Mouse (Mus musculus): ENCODE measurements around the gene 1190002N15Rik.

The 1190002N15Rik gene

DNA sequence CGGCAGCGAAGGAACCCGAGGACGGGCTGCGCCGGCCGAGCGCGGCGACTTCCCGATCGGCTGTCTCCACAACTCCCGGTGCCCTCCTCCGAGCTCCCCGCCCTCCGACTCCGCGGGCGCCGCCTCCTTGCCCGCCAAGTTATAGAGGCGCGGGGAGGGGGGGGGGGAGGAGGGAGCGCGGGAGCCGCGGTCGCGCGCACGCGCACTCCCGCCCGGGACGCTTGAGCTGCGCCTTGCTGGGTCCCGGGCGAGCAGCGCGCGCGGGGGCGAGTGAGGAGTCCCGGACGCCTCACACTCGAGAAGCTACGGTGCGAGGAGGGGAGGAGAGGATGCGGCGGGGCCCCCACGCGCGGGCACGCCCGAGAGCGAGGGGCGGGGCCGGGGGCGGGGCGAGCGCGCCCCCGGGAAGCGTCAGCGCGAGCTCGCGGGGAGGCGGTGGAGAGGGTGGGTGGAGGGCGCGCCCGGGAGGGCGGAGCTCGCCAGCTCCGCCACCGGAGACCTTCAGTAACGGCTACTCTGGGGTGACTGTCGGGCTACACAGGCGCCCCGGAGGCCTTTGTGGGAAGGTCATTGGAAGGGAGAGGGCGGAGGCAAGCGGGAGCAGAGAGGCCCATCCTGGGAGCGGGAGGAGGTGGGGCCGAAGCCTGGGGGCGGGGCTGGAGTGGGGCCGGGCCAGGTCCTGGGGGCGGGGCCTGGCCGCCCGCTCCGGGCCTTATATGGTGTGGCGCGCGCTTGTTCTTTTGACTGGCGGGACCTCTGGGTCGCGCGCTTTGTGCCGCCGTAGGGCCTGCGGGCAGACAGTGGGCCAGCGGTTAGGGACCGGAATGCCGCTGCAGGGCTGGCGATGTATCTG, at the start of gene 1190002N15Rik:
Gene 1190002N15Rik (minus strand): TSS at position 112 of the 853 bp plus-strand sequence.
- peak; percentile 96 for DNase-seq (ENCODE audit: low read depth)

DNA sequence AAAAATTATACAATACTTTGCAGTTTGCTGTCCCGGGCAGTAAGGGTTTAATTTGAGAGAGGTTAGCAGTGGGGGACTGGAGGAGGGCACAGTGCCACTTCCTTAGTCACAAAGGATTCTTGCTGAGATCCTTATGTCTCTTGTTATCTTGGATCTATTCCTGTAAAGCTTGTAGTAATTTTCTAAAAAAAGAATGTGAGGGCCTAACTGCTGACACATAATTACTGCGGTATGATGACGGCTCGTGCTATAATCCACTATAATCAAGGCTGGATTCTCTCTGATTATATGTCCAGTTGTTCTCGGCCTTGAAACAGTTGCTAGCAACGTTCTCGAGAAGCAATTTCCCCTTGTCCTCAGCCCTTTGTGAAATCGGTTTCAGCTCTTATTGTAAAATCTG, 44.4 kb upstream of the 1190002N15Rik start:
- no peak for DNase-seq (ENCODE audit: low read depth)

DNA sequence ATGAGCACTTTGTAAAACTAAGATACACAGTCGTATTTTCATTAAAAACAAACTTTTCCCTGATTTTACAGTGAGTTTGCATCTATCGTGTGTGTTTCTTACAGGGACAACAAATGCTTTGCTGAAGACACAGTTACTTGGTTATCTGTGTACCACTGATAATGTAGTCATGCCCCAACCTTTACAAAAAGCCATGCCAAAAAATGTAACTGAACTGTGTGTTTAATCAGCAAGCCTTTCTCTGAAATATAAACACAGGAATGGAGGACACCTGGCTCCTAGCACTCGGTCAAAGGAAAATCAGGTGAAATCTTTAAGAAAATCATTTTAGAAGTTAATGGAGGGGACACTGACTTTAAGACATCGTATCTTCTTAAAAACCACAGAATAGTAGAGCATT, 43.8 kb upstream of the 1190002N15Rik start:
- DNase-seq (ENCODE audit: low read depth): no peak

DNA sequence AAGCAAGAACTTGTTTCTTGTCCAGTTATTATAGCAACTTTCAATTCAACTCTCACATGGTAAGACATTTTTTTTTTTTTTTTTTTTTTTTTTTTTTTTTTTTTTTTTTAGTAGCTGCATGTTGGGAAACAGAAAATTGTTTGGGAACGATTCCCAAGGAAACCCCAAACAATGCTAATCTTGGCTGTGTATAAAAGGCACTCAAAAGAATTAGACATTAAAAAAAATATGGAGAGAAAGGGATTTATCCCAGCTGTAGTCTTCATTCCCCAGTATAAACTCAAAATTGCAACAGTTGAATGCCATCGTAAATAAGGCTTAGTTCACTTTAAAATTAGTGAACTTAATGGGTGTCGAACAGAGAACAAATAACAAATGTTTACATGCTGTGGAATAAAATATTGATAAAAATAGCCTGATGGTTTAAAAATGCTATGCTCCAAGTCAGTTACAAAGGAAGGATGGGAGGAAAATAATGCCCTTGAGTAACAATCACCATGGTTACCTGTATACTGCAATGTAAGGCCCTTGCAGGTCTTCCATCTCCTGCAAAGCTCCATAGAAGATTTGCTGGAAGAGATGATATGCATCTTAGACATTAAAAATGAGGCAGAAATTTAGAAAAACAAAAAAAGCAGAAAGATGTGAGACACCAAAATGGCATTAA, 42.3 kb upstream of the 1190002N15Rik start:
- DNase-seq (ENCODE audit: low read depth): no peak

DNA sequence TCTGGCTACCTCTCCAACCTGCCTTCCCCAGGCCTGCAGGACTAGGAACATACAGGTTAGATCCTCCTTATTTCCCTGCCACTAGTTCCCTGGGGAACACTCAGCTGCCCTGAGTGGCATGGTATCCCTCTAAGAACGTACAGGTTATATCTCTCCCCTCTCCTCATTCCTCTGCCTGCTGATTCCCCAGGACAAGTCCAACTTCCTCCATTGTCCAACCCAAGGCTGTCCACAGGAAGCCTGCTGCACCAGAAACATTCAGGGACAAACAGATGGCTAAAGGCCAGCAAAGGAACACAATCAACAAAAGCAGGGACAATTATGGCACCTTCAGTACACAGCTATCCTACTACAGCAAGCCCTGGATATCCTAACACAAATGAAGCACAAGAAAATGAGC, 33.9 kb upstream of the 1190002N15Rik start:
- DNase-seq (ENCODE audit: low read depth): no peak

DNA sequence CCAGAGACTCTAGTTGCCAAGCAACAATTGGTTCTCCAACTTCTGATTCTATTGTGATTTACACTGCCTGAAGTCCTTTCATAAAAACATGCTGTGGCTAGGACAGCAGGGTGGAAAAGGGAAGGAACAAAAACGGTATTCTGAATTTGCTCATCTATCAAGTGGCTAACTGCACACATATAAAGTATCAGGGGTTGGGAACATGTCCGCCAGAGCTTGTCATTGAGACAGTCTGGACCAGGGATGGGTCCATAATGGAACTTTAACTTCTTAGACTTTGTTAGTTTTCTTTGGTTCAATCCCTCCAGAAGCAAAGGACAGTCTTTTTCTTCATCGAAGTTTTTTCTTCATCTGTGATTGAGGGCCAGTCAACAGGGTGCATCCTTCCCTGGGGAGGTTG, 30.5 kb upstream of the 1190002N15Rik start:
- no peak for DNase-seq (ENCODE audit: low read depth)

DNA sequence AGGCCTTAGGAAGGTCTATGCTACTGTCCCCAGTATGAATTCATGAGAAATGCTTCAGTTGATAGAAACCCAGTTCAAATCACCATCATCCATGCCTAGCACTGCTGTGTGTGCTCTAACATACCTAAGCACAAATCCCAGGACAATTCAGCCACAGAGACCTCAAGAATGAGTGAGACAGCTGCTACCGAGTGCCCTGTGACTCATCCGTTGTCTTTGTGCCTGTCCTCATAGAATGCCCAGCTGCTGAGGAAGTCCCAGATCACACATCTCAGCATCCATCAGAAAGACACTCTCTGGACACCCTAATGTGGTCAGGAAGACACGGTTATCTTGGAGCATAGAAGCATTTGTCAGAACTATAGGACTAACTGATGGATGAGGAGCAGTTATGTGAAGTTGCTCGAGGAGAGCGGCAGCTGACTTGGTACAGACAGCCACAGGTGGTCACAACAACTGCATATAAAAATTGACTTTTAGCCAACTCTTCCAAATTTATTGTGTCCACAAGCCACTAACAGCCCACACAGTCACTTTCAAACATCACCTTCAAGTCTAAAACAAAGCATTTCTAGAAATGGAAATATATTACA, 29.9 kb upstream of the 1190002N15Rik start:
- DNase-seq (ENCODE audit: low read depth): no peak

DNA sequence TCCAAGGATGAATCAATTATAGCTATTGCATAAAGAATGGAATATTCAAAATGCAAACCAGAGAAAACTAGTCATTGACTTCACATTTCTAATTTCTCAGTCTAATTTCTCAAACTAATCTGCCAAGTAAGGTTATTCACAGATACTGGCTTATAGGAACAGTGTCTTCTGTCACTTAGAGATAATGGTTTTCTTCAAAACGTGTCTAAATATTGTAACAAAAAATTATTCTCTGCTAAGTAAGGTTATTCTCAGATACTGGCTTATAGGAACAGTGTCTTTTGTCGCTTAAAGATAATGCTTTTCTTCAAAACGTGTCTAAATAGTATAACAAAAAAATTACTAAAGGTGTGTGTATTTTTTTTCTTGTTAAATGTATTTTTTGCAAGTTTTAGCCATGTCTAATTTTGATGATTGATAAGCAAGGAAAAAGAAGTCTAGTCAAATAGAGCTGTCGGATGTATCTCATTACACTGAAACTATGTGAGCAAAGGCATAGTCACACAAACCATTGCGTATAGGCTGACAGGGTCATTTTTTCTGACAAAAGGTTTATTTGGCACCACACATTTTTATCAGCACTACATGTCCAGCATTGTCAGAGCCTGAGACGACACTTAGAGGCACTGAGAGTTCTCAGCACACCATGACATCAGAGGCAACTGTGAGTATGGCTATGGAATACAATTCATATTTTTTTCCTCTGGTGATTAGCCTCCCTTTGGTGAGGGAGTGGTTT, 19.1 kb upstream of the 1190002N15Rik start:
- DNase-seq (ENCODE audit: low read depth): no peak

DNA sequence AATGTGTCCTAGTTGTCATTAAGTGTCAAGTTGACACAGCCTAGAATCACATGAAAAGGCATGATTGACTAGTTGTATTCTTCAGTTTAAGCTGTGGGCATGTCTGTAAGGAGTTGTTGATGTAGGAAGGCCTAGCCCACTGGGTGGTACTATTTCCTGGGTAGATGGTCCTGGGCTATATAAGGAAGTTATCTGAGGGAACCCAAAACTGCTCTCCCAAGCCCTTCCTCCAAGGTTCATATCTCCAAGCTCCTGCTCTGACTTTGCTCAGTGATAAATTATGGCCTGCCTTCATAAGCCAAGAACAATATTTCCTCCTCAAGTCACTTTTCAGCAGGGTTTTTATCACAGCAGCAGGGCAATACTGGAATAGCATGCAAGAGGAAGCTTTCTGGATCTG, 18.4 kb upstream of the 1190002N15Rik start:
- no peak for DNase-seq (ENCODE audit: low read depth)

DNA sequence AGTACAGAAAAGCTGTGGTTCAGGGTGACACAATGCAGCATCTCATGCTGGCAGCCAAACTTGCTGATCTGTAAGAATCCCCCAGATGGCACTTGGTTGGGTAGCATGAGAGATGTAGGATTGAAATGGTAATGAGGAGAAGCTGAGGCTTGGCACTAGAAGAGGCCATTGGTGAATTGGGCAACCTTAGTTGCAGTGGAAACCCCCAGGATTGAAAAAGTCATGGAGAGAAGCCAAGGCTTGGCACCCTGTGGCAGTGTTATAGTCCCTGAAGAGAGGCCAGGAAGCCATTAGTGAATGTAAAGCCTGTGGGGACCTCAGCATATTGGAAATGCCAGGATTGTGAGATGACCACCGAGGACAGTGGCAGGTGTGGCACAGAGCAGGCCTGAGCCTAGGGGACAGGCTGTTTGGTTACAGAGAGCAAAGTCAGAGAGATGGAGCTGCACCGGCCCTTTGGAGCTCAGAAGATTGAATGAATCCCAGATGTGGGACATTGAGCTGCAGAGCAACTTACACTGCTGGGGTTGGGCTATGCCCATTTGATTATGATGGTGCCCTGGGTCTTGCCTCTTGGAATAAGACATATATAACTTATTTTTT, 12.7 kb upstream of the 1190002N15Rik start:
- DNase-seq (ENCODE audit: low read depth): no peak

DNA sequence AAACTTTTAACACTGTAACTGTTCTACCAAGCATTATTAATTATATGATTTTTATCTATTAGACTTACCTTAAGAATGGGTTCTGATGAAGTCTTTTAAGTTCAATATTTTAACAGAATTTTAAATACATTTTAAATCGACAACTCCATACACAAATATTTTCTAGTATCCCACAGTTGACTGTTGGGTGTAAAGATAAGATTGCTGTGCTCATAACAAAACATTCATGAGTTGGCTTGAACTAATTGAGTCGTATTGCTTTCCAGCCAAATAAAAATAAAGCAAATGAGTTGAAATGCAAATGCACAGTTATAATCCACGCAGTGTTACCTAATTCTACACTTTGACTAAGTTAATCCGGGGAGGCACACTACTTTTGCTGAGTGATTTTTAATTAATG, 6.0 kb upstream of the 1190002N15Rik start:
- DNase-seq (ENCODE audit: low read depth): no peak

DNA sequence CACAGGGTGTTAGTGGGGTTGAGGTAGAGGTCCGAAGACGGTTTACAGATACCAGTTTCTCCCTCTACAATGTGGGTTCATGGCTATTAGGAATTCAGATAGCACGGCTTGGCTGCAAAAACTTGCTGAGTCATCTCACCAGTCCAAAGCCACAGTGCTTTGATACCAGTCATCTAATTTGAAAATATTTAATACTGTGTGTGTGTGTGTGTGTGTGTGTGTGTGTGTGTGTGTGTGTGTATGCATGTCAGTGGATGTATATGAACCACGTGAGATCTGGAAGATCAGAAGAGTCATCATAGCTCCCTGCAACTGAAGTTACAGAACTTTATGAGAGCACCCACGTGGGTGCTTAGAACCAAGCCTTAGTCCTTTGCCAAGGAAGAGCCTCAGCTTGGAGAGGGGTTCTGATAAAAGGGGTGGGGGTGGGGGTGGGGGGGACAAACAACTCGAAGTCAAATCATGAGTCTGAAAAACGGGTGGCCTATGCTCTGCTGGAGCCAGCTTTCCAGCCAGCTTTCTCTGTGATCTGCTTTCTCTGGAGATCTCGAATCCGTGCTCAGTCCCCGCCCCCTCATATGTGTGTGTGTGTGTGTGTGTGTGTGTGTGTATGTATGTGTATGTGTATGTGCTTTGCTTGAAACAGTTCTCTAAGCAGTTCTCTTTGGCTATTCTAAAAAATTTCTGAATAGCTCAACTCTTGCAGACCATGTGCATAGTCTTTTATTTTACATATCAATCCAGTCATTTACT, 2.6 kb upstream of the 1190002N15Rik start:
- no peak for DNase-seq (ENCODE audit: low read depth)

DNA sequence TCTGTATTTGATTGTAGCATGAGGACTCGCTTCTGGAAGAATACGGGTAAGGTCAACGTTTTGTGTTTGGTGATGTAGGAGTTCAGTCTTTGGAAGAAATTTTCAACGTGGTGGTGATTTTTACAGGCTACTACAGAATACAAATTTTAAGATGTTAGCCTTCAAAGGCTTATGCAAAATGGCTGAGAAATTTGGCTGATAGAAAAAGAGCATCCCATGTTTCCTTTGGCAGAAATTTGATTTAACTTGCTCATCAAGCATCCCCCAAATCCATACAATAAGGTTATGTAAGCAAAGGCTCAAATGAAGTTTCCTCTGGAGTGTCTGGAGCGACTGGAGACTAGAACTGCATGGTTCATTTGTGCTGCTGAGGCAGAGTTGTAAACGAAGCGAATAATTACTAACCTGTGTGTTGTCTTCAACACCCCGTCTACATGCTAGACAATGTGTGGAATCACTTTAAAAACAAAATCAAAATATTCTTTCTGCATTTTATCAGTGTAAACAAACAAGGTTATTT, 1.5 kb upstream of the 1190002N15Rik start:
- DNase-seq (ENCODE audit: low read depth): no peak

DNA sequence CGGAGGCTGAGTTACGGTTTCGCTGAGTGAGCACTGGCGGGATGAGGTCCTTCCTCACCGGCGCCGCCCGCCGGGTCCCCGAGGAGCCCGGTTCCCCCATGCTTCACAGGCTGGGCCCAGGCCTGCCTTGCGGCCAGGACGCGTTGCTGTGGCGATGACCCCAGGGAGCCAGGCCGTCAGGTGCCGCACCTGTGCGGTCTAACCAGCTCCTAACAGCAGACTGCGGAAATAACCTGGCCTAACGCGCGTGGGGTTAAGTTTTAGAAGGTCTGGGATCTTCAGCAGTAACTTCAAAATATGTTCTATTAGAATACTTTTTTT, 902 bp upstream of the 1190002N15Rik start:
- no peak for DNase-seq (ENCODE audit: low read depth)

DNA sequence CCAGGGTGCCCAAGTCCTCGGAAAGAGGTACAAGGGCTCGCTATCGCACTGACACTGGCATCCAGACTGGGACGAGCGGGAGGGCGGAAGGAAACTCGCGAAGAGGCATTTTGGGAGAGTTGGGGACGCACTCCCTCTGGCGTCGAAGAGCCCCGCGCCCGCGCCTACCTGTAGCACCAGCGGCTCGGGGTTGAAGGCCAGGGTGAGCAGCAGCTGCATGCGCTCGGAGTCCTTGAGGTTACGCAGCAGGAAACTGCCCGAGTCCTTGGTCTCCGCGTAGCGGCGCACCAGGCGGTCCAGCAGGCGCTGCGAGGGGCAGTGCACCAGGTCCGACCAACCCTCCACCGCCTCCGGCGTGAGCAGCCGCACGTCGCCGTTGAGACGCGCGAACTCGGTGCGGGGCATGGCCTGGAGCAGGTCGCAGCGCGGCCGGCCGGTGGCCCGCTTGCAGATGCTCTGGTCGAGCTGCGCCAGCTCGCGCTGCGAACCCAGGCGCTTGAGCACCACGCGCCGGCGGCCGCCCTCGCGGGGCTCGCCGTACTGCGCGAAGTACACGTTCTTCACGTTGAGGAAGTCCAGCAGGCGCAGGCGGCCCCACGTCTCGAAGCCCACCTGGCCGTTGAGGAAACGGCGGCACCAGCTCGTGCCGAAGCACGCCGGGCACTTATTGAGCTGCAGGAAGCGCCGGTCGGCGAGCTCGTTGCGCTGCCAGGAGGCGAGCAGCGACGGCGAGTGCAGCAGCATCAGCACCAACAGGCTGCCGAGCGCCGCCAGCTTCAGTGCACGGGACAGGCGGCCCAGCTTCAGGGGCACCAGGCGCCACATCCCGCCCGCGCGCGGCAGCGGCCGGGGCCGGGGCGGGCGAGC, 597 bp downstream of the 1190002N15Rik start:
- DNase-seq (ENCODE audit: low read depth): peak; percentile 81

DNA sequence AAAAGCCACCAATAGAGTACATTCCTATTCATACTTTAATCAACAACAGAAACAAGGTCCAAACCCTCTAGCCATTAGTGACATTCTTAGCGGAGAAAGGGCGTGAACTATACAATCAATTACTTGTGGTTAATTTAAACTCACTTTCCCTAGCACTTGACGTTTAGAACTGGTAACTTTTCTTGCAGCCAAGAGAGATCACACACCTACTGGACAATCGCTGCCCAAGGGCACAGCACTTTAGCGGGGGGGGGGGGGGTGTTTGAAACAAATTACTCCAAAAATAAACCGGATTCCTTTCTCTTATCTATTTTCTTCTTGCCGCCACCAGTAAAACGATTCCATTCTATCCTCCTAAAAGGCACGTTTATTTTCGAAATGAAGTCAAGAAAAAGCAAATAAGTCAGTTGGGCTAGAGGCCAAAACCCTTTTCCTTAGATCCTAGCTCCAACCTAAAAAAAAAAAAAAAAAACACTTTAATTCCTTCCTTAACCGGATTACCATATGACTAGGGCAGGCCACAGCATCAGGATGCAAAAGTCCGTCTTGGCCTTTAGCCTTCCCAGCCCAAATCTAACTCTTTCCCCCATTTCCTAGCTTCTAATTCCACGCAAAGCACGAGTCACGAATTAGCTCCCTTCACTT, 1.5 kb downstream of the 1190002N15Rik start:
- no peak for DNase-seq (ENCODE audit: low read depth)

DNA sequence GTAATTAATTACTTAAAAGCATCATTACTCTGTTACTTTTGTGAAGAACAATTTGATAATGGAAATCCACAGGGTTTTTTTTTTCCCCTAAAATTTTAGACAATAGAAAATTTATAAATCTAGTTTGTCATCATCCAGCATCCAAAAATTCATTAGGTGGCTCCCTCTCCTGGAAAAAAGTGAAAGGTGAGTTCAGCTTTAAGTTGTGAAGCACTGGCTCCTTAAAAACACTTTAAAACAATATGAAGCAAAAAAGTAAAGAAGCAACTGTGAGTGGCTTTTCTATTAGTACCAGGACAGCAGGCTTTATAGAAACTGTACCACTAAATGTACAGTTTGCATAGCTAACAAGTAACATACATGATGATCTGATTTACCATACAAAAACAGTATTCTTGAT, 3.1 kb downstream of the 1190002N15Rik start:
- no peak for DNase-seq (ENCODE audit: low read depth)

DNA sequence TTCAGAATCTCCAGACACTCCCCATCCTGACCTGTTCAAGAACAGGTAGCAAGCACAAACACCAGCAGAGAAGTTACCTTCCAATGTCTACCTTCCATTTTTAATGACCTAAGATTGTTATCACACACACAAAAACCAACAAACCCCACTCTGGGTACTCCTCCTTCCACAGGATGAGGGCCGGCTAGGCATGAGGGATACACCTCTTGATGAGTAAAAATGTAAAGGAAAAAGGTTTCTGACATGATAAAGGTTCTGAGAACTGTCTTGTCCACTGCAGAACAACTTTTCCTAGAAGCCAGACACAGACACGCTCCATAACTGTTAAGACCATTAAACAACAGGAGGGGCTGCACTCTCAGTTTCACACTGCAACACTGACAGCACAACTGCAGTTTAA, 3.7 kb downstream of the 1190002N15Rik start:
- no peak for DNase-seq (ENCODE audit: low read depth)

DNA sequence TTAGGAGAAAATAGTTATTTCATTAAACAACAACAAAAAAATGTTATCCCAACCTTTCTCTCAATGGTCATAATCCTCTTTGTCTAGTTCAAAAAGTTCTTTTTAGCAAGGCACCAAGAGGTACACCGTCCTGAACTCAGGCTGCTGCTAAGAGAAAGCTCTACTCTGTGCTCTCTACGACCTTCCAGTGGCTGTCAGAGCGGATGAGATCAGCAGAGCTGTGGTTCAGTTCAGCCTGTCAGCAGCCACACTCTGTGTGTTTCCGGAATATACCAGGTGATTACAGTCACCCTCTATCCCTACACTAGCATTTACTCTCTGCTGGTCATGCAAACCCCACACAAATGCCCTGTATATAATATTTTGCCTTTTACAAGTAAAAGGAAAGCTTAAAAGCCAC, 4.2 kb downstream of the 1190002N15Rik start:
- DNase-seq (ENCODE audit: low read depth): peak; percentile 63

DNA sequence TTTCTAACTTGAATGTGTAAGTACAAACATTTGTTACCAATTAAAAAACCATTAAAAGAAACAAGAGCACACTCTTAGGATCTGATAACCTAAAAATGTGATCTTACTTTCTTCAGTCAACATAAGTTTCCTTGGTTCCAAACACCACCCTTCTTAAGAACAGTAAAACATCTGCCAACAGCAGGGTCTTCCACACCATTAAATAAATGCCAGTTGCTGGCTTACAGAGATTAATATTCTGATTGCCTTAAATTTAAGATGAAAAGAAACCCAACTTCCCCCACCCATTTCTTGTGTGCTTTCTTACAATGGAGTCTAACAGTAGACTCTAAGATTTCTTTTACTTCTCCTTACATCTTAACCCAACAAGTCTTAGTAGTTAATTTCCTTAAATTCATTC, 7.9 kb downstream of the 1190002N15Rik start:
- no peak for DNase-seq (ENCODE audit: low read depth)
